Mouse (Mus musculus) cortical plate, adult 2 months (tissue): ENCODE data around the gene Cfap100.

Source experiments
- CTCF ChIP-seq: fragments of 200-500 bp; IDR thresholded peaks from 2 replicates; pipeline ENCODE4 v1.5.1; 2011; ENCODE audit warnings: mild to moderate bottlenecking, control low read depth, low read length; ENCODE audit not compliant: insufficient read depth; ENCODE audit errors: extremely low read depth
- POLR2A ChIP-seq: fragments of 200-500 bp; IDR thresholded peaks from 2 replicates; pipeline ENCODE4 v1.6.1; 2011; ENCODE audit warnings: mild to moderate bottlenecking, low read length, control low read depth; ENCODE audit not compliant: insufficient read depth; ENCODE audit errors: extremely low read depth

GRCm38 (mm10) chr6:90466847-90467410 lies 38.3 kb upstream of the Cfap100 start:
- no peak for TF ChIP-seq POLR2A
- no peak for TF ChIP-seq CTCF
